Mouse (Mus musculus) lung, adult 18-20 months (tissue): ENCODE measurements around the gene Nlk.

Experiments used
- DNase-seq, 2 experiments: peaks; one replicate each; pipeline ENCODE4 v3.0.0; 2022; ENCODE audit warnings: mixed read lengths in 2 of 2

The Nlk gene

DNA sequence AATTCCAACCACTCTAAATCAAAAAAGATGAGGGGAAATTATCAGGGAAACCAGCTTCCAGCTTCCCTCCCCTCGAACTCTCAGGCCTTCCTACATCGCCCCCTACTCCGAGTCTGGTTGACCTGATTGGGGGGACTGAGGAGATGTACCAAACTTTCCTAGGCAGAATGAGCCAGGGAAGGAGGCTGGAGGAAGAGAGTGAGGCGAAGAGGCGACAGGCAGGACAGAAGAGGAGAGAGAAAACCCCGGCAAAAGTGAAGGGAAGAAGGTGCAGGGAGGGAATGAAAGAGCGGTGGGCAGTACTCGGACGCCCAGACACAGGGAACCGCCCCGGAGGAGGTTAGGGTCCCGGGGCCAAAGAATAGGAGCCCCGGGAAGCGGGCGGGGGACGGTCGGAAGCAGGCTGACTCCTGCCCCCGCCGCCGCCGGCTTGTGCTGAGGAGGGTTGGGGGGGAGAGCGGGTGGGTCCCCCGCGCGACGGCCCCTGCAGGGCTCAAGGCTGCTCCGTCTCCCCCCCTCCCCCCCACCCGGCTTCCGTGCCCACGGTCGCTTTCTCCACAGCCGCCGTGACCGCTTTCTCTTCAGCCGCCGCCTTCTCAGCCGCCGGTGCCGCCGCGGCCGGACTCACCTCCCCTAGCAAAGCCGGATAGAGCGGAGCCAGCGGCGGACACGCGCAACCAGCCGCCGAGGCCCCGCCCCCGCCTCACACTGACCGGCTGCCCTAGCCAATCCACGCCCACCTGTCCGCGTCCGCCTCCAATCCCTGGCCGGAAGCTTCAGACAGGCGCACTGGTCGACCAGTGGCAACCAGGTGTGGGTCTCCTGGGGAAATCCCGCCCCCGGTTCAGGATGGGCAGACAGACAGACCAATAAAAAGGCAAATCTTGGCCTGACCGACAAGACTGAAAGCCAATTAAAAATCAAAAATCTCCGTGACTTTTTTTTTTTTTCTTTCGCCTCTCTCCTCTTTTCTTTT is at the start of gene Nlk:
Gene Nlk, minus strand, starts transcription at position 597 of the 976 bp plus-strand sequence.
- peak; percentile 100 for DNase-seq

DNA sequence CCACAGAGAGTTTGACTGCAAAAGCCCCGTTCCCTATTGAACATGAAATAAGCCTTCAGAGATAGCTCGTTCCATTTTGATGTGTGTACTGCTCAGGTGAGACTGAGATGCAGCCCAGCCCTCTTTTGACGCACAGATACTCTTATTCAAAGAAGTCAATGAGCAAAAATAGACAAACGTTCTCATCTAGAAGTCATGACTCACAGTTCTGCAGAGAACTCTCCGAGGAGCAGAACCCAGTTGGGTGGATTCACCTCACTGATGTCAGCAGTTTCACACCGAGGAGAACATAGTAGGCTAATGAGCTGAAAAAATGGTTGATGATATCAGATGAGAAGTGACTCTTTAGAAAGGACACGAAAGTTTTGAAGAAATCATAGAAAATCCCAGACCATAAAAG is 49.1 kb upstream of the Nlk start:
- no peak for DNase-seq

DNA sequence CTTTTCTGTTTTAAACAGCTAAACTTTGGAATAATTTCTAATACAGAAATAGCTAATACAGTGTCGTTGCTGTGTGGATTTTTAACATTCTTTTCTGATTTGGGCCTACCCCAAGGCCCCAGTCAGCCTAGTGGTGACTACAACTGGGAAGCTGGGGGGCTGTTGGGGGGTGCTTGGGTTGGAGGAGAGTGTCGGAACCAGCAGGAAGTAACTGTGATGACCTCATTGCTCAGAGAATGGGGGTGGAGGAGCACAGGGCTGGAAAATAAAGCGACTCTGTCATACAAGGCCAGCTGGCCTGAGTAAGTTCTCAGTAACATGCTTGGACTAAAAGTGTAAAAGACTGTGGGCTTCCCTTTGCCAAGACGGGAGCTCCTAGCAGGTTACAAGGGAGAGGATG is 48.3 kb upstream of the Nlk start:
- peak in 1 of 2 experiments; percentile 13 for DNase-seq

DNA sequence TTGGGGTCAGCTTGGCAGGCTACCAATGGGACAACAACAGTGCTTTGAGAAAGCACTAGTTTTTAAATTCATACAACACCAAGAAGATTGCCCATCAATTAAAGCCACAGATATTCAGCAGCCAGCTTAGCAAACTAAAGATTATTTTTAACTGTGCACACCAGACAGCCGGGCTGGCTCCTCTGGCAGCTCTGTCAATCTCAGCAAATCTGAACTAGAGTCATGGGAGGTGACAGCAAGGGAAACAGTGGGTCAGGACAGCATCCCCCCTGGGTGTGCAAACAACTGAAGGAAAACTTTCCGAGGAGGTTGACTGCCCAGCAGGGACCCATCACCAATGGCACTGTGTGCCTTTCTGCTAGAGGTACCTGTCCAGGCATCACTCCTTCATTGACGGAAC is 45.3 kb upstream of the Nlk start:
- DNase-seq, result peak in 1 of 2 experiments; percentile 11

DNA sequence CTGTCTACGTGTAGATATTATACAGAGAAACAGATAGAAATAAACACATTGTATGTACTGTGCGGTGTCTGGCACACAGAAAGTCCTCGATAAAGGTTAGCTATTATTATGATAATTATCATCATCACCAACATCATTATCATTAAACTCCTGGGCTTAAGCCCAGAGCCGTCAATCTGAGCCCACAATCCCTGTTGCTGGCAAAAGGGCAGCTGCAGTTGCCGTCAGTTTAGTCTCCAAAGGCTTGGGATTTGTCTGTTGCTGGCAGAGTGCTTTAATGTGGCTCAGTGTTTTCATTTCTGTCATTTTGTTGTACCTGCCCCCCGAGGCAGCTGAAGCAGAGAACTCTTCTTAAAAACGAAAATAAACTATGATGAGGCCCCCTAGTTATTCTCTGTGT is 44.8 kb upstream of the Nlk start:
- no peak for DNase-seq

DNA sequence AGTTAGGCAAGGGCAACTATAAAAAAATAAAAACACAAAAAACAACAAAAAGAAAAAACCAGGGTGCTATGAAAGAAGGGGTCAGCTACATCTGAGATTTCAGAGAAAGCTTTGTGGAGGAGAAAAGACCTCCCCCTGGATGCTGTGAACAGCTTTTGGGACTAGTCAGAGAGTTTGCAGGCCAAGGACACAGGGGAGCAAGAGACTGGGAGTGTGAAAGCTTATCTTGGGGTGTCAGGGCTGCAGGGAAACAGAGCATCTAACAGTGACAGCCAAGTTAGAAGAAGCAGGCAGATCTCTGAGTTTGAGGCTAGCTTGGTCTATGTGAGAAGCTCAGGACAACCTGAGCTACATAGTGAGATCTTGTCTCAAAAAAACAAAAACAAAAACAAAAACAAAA is 42.2 kb upstream of the Nlk start:
- DNase-seq, result no peak

DNA sequence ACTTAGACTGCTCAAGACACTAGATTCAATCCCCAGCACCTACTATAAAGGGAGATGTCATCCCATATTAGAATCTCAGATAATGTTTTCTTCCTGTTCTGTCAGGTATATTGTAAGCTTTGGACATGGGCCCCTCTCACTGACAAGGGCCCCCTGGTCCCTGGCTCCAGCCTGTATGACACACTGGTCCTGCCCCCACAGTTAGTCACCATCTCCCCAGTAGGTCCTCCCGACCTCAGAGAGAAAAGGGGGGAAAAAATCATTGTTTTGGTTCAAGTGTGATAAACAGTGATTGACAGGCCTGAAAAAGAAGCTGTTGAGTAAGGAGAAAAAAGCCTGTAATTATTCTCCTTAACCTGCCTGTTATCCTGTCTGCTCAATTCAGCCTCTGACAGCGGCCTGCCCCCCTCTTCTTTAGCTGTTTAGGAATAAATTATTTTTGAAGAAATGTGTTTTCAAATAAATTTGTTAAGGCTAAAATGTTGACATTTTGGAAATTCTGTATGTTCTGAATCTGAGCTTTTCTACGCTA is 39.8 kb upstream of the Nlk start:
- DNase-seq, result no peak

DNA sequence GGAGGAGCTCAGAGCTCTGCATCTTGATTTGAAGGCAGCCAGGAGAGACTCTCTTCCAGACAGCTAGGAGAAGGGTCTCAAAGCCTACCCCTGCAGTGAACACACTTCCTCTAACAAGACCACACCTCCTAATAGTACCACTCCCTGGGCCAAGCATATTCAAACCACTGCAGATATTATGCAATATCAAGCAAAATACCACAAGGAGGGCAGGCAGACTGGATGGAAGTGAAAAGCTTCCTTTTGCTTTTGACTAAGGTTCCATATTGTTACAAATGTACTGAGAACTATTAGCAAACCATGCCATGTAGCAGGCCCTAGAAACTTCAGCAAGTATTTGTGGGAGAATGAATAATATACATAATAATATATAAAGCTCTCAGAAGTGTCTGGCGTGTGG is 38.0 kb upstream of the Nlk start:
- DNase-seq, result no peak

DNA sequence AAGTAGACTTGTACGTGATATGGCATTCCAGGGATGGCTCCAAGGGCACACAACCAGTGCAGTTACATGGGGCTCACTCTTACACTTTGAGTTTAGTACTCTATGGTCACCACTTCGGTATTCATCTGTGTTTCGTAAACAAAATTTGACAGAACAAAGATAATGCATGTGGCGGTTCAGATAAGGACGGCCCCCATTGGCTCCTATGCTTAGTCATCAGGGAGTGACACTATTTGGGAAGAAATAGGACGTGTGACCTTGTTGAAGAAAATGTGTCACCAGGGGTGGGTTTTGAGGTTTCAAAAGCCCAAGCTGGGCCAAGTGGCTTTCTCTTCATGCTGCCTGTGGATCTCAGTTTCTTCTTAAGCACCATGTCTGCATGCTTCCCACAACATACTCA is 35.4 kb upstream of the Nlk start:
- DNase-seq, result no peak

DNA sequence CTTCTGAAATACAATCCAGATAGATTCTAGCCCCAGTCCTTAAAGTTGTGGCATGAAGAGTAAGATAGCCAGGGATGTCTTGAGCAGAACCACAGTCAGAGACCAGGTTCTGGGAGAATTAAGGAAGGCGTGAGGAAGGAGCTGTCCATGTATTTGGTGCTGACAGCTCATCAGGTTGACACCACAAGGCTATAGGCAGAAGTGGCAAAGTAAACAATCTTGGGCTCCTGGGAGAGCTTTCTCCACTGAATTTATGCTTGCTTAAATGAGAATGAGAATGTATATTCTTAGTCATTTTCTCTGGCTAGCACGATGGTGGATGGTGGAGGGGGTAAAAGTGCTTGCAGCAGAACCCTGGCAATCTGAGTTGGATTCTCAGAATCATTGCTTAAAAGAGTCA is 33.7 kb upstream of the Nlk start:
- no peak for DNase-seq

DNA sequence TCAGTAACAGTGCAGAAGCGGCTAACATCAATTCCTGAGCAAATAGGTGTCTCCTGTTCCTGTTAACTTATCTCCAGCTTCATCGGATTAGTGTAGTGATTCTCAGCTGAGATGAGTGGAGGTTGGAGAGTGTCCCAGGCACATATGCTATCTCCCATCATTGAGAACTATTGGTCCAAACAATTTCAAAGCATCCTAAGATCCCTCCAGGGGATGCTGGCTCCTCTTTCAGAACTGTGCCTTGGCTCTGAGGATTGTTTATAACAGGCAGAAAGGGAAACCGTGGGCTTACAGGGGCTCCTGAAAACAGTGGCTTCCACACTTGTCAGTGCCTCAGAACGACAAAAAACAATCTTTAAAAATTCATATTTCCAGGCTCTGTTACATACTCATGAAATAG is 30.9 kb upstream of the Nlk start:
- no peak for DNase-seq

DNA sequence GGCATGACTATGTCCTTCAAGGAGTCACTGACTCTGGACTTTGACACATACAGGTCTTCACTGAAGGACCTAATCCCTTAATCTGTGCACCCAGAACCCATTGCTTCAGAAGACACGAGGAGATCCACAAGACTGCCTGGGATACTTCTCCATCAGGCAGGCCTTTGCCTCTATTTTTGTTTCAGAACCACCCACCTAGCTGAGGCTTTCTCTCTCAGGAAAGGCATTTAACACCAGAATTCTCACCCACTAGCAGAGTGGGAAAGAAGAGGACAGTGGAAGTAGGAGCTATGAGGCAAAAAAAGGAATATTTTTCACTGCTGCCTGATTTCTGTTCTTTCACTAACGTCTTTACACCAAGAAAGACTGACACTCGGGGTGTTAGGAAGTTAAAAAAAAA is 29.2 kb upstream of the Nlk start:
- no peak for DNase-seq

DNA sequence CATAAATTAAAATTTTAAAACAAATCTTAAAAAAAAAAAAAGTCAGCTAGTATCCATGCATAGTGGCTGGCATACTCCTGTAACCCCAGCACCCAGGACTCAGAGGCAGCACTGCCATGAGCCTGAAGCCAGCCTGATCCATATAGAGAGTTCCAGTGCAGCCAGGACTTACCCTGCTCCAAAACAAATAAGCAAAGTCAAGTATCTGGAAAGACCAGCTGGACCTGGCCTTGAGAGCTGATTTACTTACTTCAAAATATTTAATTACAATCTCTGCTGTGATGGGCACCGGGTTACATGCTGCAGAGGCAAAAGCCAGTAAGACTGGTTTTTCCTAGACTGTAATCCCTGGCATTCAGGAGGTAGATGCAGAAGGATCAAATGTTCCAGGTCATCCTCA is 27.6 kb upstream of the Nlk start:
- peak; percentile 50 to 75 for DNase-seq

DNA sequence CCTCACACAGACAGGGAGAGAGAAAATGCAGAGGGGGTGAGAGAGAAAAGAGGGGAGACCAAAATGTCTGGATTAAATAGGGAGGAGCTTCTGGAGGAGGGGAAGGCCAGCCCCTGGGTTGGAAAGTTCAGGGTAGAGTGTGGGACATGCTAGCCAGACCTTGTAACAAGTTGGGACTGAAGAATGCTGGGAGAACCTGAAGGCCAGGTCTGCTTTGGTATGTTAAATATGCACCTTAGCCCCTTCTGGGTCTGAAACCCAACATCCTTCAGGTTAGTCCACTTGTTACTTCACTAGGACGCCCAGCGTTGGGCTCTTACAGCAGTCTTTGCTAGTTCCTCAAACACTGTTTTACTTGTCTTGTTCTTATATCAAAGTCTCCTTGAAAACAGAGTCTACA is 24.2 kb upstream of the Nlk start:
- no peak for DNase-seq

DNA sequence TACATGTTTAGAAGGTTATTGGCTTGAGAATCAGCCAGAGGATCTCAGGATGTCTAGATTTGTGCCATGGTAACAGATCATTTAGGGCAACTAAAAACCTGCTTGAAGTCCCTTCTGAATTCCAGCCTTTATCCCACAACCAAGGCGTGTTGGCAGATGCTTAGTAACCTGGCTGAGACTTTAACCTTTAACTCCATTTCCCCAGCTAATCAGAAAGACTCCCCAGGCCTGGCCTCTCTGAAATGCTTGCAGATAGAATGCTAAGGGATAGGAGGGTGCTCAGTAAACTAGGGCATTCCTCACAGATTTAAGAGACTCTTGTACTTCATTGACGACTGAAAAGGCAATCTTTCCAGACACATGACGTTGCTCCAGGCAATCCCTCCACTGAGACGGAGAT is 20.5 kb upstream of the Nlk start:
- no peak for DNase-seq

DNA sequence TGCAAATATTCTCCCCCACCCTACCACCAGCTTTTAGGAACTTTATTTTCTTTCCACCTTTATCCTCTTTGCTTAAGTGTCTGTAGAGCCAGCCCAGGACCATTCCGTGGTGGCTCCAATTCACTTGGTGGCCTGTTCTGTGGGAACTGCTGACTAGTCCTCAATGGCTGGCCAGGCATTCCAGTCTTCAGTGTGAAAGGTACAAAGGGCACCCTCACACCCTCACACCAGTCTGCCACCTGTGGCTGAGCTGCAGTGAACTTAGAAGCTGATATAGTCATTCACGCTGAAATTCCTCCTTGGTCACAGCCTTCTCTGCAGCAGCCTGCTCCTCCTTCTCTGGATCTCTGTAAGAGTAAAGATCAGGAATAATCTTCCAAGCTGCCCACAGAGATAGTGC is 11.5 kb upstream of the Nlk start:
- DNase-seq, result no peak

DNA sequence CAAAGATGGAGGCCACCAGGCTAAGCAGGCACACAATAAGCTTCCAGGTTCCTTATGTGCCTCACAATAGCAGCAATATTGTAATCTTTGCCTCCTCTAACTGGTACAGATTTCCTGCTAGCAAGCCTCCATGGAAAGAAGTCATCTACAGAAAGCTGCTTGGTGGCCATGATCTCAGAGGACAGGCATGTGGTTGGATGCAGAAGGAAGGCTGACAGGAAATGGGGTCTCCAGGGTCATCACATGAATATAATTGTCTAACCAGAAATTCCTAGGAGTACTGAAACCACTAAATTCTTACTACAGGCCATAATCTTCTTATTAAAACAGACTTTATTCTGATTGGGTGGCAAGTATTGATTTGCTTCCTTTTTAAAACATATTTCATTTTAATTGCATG is 8.9 kb upstream of the Nlk start:
- DNase-seq, result no peak

DNA sequence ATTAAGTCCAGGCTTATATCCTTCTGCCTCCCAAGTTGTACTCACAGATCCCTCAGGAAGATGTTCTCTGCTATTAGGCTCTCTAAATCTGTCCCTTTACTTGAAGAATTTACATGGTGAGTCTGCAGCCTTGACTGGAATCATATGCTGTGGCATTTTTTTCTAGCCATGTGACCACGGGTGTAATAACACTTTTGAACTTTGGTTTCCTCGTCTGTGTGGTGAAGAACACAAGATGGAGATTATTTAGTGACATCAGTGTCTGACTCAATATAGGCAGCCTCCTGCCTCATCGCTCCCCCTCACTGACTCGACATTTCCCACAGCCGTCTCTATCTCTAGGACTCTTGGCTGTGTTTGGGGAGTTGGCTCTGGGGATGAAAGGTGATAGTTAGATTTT is 5.9 kb upstream of the Nlk start:
- no peak for DNase-seq

DNA sequence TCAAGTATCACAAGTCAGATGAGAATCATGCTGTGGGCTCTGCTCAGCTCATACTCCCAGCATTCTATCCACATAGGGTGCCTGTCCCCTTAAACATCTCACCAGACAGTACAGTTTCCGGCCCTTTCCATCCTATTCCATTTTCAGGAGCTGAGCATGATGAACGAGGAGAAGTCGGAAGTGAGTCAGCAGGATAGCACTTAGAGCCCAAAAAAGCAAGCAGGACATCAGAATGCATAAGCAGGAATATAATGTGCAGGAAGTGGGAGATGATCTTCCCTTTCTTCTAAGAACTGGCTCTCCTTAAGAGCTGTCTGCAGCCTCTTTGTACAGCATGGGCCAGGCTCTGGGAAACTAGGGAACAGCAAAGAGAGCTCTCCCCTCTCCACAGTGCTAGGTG is 5.1 kb upstream of the Nlk start:
- no peak for DNase-seq

DNA sequence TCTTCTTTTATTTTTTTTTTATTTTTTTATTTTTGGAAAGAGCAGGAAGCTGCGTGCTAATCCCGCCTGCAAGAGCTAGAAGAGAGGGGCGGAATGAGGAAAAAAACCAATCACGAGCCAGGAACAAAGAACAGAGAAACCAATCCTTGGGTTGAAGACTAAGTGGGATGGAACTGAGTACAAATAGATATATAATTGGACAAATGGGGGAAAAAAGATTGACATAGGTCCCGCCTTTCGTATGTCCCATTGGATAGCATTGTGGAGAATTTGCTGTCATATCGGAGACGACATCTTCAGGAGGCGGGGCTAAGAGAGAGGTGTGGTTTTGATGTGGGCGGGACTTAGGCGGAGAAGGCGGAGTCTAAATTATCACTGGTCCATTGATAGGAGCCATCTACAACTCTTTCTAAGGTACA is 589 bp upstream of the Nlk start:
- DNase-seq, result peak; percentile 94 to 95

DNA sequence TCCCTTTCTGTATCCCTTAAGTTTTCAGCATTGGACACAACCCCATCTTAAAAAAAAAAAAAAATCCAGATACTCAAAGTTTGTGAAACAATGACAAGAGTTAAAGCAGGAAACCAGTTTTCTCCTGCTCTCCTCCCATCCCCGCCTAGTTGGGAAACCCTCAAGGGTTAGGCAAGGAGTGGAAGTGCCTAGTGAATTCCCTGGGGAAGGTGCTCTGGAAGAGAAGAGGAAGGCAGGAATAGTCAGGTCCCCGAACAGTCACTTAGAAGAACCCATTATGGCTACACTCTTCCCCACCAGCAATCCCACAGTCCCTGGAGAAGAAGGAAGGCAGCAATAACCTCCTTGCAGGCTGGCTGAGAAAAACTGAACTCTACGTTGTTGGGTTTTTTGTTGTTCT is 2.9 kb downstream of the Nlk start:
- peak; percentile 9 to 48 for DNase-seq

DNA sequence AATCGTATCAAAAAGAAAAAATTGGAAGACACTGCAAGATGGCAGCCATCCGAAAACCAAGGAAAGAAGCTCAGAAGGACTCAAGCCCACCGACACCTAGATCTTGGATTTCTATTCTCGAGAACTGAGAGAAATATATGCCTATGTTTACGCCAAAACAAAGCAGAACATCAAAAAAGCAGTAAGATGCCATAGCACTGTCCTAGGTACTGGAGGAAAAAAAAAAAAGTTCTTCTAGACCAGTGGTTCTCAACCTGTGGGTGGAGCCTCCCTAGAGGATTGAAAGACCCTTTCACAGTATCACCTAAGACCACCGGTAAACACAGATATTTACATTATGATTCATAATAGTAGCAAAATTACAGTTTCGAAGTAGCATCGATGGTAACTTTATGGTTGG is 3.9 kb downstream of the Nlk start:
- no peak for DNase-seq

DNA sequence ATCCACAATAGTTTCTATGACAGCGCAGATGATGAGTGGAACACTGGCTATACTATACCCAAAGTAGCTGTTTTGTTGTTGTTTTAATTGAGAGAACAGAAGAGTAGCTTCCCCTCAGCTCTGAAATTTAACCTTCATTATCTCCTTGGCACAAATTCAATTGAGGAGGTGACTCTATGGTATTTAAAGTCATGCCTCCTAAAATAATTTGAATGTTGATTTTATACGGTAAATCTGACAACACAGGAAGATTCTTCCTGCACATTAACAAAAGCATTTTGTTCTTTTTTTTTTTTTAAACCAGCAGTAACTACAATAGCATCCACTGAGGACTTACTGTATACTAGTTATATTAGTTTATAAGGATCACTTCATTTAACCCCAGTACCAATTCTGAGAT is 6.0 kb downstream of the Nlk start:
- DNase-seq, result no peak

DNA sequence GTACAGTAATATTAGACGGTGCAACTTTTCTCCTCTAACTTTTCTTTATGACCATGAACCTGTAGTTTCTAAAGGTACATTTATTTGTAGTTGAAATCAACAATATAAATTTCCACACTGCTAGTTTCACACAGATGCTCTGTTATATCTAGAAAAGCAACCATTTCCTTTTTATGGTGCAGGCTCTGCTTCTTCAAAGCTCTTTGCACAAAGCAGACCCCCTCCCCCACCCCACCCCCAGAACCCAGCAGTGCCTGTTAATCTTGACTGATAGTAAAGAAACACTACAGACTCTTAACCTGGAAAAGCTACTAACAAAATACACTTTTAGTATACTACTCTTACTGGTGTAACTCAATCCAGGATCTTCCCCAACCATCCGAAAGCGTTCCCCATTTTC is 6.6 kb downstream of the Nlk start:
- DNase-seq, result no peak

DNA sequence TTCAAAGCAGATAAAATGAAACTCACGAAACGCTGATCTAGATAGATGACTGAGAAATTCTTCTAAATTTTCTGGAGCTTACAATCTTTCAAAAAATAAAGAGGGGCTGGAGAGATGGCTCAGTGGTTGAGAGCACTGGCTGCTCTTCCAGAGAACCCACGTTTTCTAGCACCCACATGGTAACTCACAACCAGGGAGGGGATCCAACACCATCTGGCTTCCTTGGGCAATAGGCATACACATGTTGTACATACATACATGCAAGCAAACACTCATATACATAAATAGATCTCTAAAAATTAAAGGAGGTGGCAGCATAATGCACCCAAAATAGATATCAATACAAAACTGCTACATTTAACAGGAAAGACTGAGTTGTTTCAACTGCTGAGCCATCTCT is 16.1 kb downstream of the Nlk start:
- no peak for DNase-seq
